Mouse (Mus musculus) testis, adult 2 months (tissue): Measurements from ENCODE around the gene Epn2.

Source experiments
- CTCF ChIP-seq: fragments of 200-500 bp; IDR thresholded peaks from 2 replicates; pipeline ENCODE4 v1.5.1; 2012; ENCODE audit warnings: low read depth, mild to moderate bottlenecking, inconsistent platforms, low read length, moderate library complexity; ENCODE audit not compliant: control insufficient read depth, insufficient read depth, insufficient replicate concordance
- POLR2A ChIP-seq: fragments of 200-500 bp; IDR thresholded peaks from 2 replicates; pipeline ENCODE4 v1.6.1; 2012; ENCODE audit warnings: low read depth, mild to moderate bottlenecking, inconsistent platforms, low read length, moderate library complexity; ENCODE audit not compliant: control insufficient read depth

- TF ChIP-seq CTCF (no peak), POLR2A (no peak)
These were observed 38.6 kb upstream of the Epn2 start for GRCm38 (mm10) chr11:61618131-61618530.
